Mouse (Mus musculus): ENCODE data around the gene Epb41l4b.

Epb41l4b gene

DNA sequence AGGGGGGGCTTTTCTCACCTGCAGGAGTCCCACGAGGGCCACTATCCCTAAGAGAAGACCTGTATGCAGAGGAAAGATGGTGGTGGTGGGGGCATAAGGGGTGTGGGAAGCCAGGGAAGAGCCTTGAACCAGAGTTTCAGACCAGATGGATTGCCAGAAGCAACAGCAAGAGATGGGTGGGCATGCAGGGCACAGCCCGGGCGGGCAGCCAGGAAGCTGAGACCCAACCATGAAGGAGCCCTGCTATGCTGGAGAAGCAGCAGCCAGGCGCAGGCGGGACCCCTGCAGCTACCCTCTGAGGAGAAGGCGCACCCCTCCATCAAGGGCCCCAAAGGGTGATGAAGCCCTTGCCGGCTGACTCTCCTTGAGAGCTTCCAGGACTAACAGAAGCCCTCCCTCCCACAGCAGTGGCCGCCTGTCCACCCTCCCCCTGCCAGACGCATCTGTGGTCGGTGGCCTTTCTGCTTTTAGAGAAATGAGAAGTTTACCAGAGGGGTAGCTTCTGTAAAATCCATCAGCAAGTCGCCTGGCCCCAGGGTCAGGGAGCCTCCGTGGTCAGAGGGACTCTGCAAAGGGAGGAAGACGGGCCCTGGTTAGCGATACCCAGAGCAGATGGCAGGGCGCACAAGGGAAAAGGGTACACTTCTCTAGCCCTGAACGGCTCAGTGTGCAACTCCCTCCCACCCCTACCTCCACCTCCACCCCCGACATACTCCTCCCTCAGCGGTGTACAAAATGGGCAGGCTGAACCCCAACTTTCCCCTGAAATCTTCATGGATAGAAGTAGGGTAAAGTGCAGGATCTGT lies 126.7 kb downstream of the Epb41l4b start:
- no peak for DNase-seq (ENCODE audit: low read depth in 2 of 2, low spot score in 2 of 2)

DNA sequence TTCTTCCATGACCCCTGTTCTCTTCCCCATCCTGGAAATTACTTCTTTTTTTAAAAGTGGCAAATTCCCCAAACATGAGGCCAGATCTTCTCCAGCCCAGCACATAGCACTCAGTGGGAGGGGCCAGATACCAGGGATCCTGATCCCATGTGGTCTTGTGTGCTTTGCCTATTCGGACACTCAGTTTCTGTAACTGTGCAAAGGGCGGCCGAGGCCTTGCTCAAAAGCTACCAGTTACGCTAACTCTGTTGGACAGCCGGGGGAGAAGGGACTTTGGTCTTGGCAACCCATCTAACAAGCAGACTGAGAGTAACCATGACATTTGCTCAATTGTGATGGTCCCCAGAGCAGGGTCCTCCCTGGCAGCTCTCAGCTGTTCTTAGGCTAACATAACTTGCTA lies 128.2 kb downstream of the Epb41l4b start:
- DNase-seq (ENCODE audit: low read depth in 2 of 2, low spot score in 2 of 2), result no peak

DNA sequence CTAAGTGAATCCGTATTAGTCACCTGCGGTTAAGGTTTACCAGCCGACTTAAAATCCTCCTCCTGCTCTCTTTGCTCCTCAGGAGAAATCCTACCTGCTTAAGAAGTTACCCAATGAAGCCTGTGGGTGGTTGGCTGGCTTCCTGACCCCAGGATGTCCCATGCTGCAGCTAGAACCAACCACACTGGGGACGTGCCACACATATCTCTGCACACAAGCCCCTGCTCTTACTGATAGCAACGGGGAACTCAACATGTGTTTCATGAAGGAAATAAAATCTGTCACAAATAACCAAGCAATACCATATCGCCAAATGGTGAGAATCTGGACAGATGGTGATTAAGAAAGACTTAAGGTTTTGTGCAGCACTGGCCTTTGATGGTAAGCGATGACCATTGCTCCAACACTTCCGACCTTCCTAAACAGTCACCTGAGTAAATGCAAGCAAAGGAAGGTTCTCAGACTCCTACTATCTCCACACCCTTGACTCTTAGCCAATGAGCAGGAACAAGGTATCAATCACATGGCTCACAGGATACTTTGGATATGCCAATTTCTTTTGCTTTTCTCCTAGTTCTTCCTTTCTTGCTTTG lies 131.7 kb downstream of the Epb41l4b start:
- no peak for DNase-seq (ENCODE audit: low read depth in 2 of 2, low spot score in 2 of 2)

DNA sequence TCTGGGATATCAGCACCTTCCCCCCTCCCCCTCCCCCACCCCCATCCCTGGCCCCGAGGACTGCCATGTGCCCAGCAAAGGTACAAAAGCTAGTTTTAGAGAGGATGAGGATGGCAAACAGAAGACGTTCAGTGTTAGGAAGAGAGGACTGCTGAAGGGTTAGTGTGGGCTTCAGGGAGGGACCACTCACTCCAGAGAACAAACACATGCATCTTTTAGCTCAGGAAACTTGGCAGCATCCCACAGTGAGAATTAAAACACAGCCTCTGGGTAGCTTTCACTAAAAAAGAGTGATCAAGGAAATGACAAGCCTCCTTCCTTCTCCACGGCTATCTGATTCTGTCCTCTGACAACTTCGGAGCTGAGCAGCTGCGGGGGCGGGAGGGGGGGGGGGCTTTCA lies 132.3 kb downstream of the Epb41l4b start:
- no peak for DNase-seq (ENCODE audit: low read depth in 2 of 2, low spot score in 2 of 2)

DNA sequence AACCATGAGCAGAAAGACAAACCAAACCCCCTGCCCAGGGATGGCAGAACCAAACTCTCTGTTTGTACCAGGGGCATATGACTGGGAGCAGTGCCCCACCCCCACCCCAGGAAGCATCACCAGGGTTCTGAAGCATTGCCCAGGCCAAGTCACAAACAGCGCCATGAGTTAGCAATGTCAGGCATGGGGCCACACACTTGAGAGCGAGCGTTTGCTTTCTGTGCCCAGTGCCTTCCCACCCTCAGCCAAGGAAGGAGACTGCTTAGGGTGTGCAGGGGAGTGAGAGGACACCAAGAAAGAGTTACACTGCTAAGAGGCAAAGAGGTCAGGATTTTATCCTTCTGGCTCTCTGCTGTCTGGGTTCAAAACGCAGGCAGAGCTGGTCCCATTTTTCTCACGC lies 132.8 kb downstream of the Epb41l4b start:
- no peak for DNase-seq (ENCODE audit: low read depth in 2 of 2, low spot score in 2 of 2)

DNA sequence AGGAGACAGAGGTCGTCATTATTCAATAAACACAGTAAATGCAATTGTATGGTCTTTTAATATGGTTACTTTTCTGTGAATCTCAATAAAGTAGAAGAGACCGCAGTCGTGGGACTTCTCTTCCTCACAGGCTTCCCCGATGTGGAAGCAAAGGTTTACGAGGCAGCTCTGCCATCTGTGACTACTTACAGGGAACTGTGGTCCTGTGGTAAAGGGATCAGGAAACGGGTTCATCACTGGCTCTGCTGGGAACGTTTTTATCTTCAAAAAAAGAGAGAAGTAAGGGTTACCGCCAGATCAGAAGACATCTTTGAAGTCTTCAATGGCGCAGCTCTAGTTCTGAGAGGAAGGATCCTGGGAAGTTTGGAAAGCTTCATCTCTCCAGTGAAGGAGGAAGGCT lies 135.5 kb downstream of the Epb41l4b start:
- no peak for DNase-seq (ENCODE audit: low read depth in 2 of 2, low spot score in 2 of 2)

DNA sequence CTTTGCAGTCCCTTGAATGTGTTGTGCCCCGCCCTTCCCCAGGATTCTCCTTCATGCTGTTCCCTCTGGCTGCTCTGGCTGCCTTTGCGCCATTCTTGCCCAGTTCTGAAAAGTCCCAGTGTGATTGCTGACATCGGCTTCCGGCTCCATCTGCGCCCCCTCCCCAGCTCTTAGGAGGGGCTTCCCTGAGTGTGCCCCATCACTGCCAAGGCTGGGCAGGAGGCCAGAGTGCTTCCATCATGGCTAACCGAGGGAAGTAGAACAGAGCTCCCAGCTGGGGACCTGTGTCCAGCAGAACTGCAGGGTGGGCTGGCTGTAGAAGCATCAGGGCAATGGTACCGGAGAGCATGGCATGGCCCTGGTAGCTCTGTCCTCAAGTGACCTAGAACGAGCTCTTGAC lies 138.2 kb downstream of the Epb41l4b start:
- DNase-seq (ENCODE audit: low read depth in 2 of 2, low spot score in 2 of 2), result no peak

DNA sequence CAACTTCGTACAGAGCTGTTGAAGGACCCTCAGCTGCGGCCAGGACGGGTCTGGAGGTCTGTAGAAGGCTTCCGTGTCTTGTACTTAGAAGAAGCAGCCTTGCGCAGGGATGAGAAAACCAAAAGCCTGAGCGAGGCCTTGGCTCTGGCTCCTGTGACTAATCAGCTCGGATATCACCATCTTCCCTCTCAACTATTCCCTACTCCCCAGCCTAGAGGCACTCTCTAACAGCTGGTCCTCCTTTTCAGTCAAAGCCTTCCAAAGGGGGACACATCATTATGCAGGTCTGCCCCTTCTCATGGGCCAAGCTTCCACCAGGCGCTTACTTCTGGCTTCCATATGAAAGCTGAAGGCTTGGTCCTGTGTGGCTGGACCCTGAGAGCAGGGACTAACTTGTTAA lies 139.4 kb downstream of the Epb41l4b start:
- no peak for DNase-seq (ENCODE audit: low read depth in 2 of 2, low spot score in 2 of 2)

DNA sequence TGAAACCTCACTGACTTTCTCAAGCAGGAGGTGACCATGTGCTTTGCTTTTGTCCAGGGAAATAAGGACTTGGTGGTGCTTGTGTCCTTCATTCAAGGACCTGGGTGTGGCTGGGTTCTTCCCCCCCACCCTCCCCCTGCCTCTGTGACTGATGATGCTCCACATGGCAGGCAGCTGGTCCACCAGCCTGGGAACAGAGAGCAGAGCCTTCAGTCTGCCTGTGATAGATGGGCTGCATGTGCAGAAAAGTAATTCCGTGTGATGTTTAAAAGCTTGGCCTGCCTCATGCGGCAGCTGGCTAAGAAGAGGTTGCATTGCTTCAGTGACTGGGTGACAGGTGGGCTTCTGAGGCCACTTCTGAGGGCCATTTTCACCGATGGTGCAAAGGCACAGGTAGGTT lies 140.5 kb downstream of the Epb41l4b start:
- no peak for DNase-seq (ENCODE audit: low read depth in 2 of 2, low spot score in 2 of 2)

DNA sequence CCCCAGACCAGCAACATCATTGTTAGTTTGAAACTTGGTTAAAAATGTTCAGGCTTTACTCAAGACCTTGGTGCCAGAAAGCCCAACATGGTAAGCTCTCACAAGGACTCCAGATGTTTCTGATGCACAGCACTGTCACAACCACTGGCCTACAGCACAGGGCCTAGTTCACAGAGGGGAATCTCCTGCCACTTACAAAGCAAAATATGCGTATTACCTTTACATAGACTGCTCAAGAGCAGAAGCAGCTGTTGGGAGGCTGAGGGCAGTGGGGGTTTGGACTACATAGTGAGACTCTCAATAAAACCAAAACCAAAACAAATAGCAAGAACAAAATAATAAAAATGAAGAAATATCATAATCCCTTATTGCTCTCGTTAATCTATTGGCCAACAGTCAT lies 141.8 kb downstream of the Epb41l4b start:
- DNase-seq (ENCODE audit: low read depth in 2 of 2, low spot score in 2 of 2), result no peak

DNA sequence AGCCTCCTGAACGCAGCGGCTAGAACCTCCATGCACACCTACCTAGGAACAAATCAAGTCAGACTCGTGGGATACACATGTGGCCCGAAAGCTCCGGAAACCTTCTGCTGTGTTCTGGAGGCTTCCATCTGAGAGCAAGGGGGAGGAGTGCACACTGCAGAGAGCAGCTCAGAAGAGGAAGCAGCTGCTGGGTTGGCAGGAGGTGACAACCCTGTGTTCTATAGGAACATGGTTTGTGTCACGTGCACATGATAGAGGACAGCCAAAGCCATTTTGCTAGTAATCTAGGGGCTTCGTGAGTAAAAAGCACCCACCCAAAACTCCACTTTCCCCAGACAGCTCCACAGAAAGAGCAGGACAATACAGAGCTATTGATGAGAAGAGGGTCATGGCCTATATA lies 149.9 kb downstream of the Epb41l4b start:
- DNase-seq (ENCODE audit: low read depth in 2 of 2, low spot score in 2 of 2), result no peak

DNA sequence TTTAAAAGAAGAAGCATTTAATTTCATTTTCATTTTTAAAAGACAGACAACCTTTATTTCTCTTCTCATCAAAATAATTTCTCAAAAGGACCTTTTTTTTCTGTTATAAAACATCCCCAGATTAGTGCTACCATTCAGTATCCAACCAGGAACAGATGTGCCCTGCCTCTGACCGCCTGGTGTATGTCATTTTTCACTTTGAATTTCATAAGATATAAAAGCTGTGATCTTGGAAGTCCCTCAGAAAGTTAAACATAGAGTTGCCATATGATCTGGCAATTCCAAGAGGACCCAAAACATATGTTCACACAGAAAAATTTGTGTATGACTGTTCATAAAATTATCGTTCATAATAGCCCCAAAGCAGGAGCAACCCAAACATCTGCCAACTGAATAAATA lies 151.3 kb downstream of the Epb41l4b start:
- DNase-seq (ENCODE audit: low read depth in 2 of 2, low spot score in 2 of 2), result no peak

DNA sequence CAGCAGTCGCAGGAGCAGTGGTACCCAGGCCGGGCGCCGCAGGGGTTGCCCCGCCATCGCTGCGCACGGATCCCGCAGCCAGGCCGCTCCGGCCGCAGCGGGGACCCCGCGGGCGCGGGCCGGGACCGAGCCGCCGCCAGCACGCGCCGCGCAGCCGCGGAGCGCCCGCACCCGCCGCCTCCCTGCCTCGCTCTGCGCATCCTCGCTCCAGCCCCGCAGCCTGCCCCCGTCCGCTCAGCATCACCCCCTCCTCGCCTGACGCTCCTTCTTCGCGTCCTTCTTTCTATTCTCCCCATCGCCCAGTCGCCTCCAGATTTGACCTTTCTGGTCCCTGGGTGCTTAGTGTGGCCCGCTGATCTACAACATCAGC lies 153.0 kb downstream of the Epb41l4b start, which contains the start of gene Frrs1l:
Gene Frrs1l (minus strand): TSS at position 177 of the 370 bp plus-strand sequence.
- no peak for DNase-seq (ENCODE audit: low read depth in 2 of 2, low spot score in 2 of 2)

DNA sequence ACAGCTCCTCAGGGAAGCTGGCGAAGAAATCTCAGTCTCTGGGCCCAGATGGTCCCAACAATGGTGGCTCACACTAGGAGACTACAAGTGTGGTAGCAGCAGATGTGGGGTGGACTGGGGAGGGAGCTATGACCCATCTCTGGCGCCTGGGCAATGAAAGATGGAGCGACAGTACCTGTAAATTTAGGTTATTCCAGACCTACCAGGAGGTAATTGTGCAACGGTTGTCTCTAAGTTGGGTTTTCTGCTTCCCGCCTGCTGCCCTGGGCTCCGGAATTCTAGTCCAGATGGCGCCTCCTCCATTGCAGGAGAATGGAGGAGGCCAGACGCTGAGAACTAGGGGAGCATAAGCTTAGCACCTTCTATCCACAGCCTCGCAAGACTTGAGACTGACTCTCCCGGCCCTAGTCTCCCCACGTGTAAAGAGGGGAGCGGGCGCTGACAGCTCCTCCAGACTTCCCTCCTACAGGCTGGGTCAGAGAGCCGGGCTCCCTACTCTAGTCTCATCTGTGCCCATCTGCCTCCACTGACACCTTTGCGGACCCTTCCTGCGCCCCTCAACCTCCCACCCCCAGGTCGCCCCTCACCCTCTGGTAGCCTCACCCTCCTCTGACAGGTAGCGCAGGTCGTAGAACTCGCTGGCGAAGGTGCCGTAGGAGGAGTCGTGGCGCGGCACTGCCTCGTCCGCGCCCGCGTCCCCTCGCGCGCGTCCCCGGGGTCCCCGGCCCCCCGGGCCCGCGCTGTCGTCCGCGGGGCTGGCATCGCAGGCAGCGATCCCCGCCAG lies 153.6 kb downstream of the Epb41l4b start:
- DNase-seq (ENCODE audit: low read depth in 2 of 2, low spot score in 2 of 2), result no peak

DNA sequence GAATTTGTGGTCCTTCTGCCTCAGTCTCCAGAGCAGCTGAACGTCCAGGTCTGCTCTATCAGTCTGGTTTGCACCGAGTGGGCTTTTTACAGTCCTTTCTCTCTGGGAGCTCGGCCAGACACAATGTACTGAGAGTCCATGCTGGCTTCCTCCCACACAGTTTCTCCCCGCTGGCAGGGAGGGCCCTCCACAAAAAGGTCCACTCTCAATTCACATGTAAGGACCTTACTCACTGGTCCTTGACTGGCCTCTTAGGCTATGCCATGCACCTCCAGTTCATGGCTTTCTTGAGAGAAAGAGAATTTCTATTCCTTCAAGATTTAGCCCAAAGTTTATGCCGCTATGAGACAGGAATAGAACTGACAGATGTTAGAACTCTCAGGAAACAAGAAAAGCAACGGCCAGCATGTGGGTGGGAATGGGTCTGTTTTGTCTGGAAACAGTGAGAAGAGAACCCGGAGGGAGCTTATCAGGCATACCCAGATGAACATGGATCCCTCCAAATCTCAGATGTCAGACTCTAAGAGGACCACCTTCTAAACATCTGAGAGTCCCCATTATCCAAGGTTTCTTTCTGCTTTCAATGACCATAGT lies 177.6 kb downstream of the Epb41l4b start:
- DNase-seq (ENCODE audit: low read depth in 2 of 2, low spot score in 2 of 2), result no peak

DNA sequence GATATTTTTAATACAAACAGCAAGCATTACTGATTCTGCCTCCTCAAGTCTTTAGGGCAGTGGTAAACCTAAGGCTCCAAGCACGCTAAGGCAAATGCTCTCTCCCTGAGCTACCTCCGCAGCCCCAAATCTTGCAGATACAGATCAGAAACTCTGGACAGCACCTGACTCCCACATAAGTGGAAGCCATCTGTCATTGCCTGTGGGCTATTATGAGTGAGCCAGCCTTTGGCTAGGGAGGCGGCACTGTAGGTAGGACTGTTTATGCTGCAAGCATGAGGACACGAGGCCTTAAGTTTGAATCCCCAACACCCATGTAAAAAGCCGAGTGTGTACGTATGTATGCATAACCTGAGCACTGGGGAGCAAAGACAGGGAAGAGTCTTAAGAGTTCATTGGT lies 179.6 kb downstream of the Epb41l4b start:
- DNase-seq (ENCODE audit: low read depth in 2 of 2, low spot score in 2 of 2), result no peak

DNA sequence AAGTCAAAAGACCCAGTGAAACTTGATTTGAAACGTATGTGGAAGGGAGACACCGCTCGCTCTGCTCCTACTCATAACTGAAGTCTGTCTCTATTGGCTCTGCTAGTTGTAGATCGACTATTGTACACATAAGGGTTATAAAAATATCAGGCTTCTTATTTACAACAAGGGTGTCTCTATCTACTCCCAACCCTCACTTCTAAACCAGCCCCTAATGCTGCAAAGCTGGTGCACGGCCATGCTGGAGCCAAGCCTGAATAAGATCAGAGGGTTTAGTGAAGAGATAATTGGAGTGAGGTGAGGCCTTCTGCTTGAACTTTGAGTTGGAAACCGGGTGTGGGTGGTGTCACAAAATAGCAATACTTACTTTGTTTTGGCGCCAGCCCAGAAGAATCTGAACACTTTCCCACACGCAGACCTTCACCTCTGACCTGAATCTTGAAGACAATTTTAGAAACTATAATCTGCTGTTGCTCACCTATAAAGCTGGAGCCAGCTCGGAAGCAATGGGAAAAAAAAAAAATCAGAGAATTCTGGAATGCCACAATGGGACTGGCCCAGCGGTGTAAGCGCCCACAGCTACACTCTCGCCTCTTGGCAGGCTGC lies 181.8 kb downstream of the Epb41l4b start:
- DNase-seq (ENCODE audit: low read depth in 2 of 2, low spot score in 2 of 2), result no peak

DNA sequence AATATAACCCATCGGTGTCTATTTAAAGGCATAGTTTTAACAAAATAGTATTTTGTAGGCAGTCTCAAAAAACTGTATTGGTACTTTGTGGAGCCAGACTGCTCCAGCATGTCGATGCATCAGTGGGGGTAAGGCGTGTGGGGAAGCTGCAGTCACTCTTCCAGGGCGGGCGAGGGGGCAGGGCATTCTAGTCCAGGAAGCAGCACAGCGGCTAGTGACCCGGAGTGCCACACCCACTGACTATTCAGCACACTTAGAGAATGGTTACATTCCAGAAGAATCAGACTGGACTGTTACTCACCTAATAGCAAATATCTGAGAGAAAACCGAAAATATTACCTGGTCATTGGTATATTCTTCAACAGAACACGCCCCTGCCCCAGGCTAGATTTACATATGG lies 185.7 kb downstream of the Epb41l4b start:
- no peak for DNase-seq (ENCODE audit: low read depth in 2 of 2, low spot score in 2 of 2)

DNA sequence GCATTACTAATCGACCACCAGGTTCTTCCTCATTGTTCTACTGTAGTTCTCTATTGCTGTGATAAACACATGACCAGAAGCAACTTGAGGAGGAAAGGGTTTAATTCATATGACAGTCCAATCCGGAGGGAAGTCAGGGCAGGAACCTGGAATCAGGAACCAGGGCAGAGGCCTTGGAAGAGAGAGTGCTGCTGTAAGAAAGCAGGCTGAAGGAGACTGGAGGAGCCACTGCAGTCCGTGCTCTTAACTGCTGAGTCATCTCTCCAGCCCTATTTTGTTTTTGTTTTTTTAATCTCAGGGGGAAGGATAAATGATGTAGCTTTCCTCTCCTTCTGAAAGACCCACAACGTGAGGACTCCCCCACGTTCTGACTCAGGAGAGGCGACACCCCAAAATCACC lies 190.0 kb downstream of the Epb41l4b start:
- no peak for DNase-seq (ENCODE audit: low read depth in 2 of 2, low spot score in 2 of 2)

DNA sequence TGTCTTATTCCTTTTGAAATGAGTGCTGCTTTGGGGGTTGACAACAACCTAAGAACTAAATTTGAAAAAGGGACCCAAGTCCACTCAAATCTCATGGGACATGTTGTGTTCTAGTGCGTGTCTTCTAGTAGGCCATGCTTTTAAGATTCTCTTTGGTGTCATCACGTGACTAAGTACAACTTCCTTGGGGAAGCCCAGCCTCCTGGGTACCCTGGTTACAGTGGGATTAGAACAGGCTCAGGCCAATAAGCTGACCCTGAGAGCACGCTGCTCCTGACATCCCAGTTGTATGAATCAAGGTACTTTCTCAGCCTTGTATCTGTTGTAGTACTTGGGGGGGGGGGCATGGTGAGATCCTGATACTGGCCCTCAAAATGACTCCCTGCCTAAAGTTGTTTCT lies 191.5 kb downstream of the Epb41l4b start:
- DNase-seq (ENCODE audit: low read depth in 2 of 2, low spot score in 2 of 2), result no peak

DNA sequence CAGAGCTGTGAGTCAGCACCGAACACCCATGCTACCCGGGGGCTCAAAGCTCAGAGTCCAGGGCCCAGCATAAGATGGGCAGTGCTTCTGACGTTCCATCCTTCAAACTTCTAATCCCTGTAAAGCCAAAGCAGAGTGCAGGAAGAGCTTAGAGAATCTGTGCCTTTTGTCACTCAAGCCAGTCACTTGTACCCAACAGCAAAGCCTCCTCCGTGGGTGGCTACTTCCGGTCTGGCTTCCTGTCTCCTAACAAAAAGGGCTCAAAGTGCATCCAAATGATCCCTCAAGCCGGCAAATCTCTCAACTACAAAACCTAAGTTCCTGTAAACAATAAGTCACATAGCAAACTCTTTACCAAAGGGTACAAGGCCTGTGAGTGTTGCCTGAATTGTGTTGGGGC lies 193.7 kb downstream of the Epb41l4b start:
- DNase-seq (ENCODE audit: low read depth in 2 of 2, low spot score in 2 of 2), result no peak

All from CD8-positive naive resting alpha-beta T cell, adult 2 months (primary cell).